Mouse (Mus musculus) fat pad, adult 2 months (tissue): ENCODE data around the gene Olfr307.
"Not testable (repeated sequence)": the region's sequence is repeated elsewhere in the genome, so short reads cannot be mapped to it uniquely, and the experiment has no call there.

Source experiments
- DNase-seq: peaks from one replicate; pipeline ENCODE4 v3.0.0-alpha.2; 2011; ENCODE audit warnings: low read depth, low spot score; ENCODE audit errors: extremely low read depth

Gene Olfr307

DNA sequence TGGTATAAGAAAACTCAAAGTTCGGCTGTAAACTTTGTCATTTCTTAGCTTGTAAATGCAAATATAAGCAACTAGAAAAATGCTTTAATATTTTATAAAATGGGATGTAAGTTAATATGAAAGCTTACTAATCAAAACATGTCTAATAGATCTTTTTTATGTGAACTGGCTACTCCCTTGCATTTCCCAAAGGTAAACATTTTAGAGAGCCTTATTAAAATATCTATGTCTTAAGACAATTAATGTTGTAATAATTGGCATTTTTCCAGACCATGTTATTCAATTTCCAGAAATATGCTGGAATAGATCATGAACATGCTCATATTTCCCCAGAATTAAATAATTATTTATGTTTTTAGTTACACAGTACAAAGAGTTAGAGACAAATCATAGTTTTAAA, at the start of gene Olfr307:
Gene Olfr307 (minus strand): TSS at position 101 of the 400 bp plus-strand sequence.
- DNase-seq: no peak

DNA sequence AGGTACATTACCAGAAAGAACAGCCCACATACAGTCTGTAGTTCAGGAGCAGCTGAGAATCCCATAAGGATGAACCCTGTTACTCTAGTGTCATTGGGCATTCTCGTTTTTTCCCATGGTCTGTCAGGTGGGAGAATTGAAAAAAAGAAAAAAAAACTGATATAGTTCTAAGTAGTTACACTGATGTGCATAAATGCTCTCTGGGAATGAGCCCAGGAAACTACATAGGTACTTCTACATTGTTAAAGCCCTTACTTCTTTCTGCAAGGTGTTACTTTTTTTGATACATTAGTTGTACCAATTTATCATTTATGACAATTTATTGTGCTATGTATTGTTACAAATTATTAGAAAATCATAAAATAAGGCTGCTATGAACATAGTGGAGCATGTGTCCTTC, 49.2 kb upstream of the Olfr307 start, which contains the start of gene Olfr304:
Gene Olfr304 (minus strand): TSS at position 101 of the 400 bp plus-strand sequence.
- no peak for DNase-seq

DNA sequence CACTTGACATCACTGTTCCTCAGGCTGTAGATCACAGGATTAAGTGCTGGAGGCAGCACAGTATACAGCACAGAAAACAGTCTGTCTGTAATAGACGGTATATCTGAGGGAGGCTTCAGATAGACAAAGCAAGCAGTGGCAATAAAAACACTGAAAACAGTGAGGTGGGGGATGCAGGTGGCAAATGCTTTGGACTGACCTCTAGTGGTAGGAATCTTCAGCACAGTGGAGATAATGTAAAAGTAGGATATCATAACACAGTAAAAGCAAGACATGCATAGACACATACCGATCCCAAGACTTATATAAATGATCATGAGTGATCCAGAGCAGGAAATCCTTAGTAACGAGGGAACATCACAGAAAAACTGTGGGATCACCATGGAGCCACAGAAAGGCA, 48.4 kb upstream of the Olfr307 start:
- no peak for DNase-seq

DNA sequence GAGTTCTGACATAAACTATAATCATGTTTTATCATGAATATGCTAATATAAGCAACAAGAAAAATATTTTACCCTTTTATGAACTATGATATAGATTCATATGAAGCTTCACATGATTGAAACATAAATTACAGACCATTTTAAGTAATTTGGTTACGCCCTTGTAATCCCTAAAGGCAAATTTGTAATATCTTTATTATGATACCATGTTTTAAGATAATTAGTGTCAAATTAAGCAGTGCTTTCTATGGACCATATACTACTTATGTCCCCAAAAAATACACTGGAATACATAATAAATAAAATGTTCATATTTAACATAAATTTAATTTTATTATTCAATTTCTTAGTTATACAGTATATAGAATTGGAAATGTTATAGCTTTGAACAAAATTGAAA, 29.4 kb upstream of the Olfr307 start, which contains the start of gene Olfr305:
Gene Olfr305 (minus strand): TSS at position 101 of the 400 bp plus-strand sequence.
- no peak for DNase-seq

DNA sequence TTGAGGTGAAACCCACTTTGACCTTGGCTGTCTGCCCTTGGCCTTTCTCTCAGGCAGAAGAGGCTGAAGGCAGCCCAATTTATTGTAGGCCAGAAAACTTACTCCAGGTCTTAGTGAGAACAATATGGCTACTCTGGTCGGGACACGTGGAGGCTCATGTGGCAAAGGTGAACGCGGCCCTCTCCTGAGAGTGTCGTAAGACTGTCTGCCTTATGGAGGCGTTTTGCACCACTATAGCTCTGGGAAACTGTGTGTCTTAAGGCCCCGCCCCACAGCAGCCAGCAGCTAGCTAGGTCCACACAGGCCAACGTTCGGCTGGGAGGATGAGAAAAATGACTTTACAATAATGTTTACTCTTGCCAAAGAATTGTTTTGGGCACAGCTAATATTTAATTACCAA, 8.9 kb upstream of the Olfr307 start:
- not testable (repeated sequence) for DNase-seq

DNA sequence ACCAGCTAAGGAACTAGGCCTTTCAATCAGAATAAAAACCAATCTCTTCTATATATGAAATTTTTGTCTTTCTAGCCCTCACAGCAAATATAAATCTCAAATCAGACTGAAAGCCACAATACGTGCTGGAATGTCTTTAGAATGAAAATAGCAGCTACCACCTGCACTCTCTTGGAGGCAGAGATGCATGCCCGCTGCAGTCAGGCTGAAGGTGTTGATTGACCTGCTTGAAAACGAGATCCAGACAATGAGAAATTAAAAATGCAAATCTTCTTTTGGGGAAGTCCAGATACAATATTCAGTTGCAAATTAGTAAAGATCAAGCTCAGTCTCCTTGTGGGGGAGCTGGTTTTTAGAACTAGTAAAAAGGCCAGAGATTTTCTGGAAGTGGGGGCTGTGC, 6.9 kb upstream of the Olfr307 start:
- DNase-seq: no peak

DNA sequence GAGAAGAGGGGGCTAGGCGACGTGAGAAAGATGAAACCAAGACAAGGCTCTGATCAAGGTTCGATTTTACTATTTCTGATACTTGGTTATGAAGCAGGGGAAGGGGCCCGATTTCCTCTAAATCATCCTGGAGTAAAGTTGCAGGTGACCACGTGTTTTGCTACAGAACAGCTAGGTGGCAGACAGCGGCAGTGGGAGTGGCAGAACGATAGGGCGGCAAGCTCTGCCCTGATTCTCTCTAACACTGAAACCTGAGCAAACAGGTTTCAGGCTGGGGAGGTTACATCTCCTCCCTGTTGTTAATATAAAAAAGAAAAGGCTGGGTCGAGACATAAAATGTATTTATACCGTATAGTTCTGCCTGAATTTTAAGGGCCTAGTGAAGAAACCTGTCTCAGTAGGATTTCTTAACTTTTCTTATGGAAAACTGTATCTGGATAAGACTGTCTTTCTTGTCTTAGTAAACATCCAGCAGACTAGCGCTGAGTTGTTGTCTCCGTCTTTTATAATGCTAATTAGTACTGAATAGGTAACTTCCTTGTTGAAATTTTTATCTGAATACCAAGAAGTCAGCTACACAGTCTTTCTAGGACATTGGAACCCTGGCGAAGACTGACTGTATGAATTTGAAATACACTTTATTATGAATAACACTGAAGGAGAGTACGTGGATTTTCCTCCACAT, 5.6 kb upstream of the Olfr307 start:
- no peak for DNase-seq

DNA sequence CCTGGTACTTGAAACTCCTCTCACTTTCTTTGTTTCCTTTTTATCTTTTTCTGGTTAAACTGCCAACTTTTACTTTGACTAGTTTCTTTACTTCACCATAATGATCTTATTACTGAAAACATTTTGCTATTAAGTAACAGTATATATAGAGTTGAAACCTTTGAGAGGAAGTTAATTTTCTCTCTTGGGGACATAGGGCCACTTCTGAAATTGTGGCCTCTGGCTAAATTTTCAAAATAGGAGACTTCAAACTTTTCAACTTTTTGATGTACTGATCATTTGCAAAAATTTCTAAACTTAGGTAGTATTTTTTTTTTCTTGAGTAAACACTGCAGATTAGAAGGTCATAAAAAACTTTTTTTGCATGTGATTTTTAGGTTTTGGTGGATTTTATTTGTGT, 11.9 kb downstream of the Olfr307 start, which contains the start of gene Olfr308:
Gene Olfr308 (minus strand): TSS at position 101 of the 400 bp plus-strand sequence.
- DNase-seq: no peak

DNA sequence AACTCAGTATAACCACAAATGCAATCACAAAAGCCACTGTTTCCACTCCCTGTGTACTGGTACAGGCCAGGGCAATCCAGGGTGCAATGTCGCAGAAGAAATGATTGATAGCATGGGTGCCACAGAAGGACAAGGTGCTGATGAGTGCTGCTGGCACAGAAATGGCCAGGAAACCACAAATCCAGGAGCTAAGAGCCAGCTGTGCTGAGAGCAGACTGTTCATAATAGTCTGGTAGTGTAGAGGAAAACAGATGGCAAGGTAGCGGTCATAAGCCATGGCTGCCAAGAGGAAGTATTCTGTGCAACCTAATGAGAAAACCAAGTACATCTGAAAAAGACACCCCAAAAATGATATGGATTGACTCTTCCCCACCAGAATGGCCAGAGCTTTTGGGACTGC, 16.1 kb downstream of the Olfr307 start:
- DNase-seq: no peak

DNA sequence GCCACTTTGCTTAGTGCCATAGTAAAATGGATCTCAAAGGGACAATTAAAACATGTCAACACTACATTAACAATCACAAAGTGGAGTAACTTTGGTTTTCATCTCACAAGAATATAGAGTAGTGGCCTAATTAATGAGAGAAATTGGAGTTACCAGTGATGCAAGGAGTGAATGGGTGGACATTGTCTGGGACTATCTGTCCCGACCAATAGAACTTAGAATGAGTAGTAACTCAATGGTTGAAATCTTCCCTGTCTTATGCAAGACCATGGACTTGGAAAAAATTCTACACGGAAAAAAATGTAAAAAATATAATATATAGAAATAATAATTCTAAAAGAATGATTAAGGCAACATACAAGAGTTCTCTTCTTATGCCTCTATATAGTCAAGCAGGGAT, 23.8 kb downstream of the Olfr307 start, which contains the start of gene Olfr309:
Gene Olfr309 (minus strand): TSS at position 101 of the 400 bp plus-strand sequence.
- no peak for DNase-seq
